Mouse (Mus musculus): Measurements from ENCODE around the gene Nup107. TPM values are rescaled to one million over a fixed set of nuclear protein-coding genes. Genes with fewer than 3 reads are reported as not detected.
"Not testable (repeated sequence)": the region's sequence is repeated elsewhere in the genome, so short reads cannot be mapped to it uniquely, and the experiment has no call there.

The Nup107 gene
- polyA plus RNA-seq, 1 experiment, result 3.6 TPM

DNA sequence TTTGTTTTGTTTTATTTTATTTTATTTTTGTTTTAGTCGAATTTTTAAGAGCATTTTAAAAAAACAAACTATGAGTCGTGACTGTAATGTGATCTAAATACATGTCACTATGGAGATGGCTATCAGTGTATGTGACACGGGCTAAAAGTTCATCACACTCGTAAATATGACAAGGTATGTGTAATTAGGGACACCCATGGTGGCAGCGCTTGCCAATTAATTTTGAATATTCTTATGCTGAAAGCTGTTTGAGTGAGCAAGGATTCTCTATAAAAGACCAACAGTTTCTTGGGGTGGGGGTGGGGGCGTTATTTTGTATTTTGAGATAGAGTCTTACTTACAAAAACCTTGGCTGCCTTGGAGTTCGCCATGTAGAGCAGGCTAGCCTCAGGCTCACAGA, 66.8 kb downstream of the Nup107 start:
- no peaks in the 10 kb centered on the region for H3K4me1 ChIP-seq (ENCODE audit: control insufficient read depth, insufficient read depth, insufficient read length, low read length)
- no peak overlapping the region for H3K4me3 ChIP-seq (ENCODE audit: insufficient read depth, low read depth, low read length)
- no peak overlapping the region for H3K27ac ChIP-seq (replicated peaks; ENCODE audit: low read depth, low read length)

DNA sequence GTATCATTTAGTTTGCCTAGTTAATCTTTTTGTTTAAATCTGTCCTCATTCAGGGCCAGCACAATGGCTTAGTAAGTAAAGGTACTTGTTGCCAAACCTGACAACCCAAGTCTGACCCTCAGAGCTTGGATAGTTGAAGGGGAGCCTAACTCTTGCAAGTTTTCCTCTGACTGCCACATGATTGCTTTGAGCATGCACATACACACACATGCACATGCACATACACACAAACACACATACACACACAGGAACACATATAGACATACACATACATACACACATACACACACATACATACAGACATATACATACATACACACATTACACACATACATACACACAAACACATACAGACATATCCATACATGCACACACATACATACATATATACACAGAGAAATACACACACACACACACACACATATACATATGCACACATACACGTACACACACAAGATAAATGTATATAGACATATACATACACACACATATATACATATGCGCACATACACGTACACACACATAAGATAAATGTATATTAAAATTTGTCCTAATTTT, 67.6 kb downstream of the Nup107 start:
- Histone ChIP-seq H3K27ac (replicated peaks; ENCODE audit: low read depth, low read length) (no peak overlapping the region), H3K4me1 (ENCODE audit: control insufficient read depth, insufficient read depth, insufficient read length, low read length) (no peaks in the 10 kb centered on the region), H3K4me3 (ENCODE audit: insufficient read depth, low read depth, low read length) (no peak overlapping the region)

DNA sequence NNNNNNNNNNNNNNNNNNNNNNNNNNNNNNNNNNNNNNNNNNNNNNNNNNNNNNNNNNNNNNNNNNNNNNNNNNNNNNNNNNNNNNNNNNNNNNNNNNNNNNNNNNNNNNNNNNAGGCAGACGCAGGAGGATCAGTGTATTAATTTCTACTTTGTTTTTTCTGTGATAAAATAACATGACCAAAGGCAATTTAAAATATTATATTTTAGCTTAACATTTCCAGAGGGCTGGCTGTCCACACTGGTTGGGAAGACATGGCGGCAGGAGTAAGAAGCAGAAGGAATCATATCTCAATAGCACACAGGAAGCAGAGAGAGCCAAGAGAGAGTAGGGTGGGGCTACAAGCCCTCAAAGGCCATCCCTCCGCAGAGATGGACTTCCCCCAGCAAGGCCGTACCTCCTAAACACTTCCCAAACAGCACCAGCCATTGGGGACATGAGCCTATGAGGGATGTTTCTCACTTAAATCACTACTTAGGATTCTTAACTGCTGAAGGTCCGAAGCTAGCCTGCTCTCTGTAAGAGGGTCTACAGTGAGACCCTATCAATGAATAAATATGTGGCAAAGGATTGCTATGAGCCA, 68.3 kb downstream of the Nup107 start:
- no peaks in the 10 kb centered on the region for H3K4me1 ChIP-seq (ENCODE audit: control insufficient read depth, insufficient read depth, insufficient read length, low read length)
- no peak overlapping the region for H3K4me3 ChIP-seq (ENCODE audit: insufficient read depth, low read depth, low read length)
- no peak overlapping the region for H3K27ac ChIP-seq (replicated peaks; ENCODE audit: low read depth, low read length)

DNA sequence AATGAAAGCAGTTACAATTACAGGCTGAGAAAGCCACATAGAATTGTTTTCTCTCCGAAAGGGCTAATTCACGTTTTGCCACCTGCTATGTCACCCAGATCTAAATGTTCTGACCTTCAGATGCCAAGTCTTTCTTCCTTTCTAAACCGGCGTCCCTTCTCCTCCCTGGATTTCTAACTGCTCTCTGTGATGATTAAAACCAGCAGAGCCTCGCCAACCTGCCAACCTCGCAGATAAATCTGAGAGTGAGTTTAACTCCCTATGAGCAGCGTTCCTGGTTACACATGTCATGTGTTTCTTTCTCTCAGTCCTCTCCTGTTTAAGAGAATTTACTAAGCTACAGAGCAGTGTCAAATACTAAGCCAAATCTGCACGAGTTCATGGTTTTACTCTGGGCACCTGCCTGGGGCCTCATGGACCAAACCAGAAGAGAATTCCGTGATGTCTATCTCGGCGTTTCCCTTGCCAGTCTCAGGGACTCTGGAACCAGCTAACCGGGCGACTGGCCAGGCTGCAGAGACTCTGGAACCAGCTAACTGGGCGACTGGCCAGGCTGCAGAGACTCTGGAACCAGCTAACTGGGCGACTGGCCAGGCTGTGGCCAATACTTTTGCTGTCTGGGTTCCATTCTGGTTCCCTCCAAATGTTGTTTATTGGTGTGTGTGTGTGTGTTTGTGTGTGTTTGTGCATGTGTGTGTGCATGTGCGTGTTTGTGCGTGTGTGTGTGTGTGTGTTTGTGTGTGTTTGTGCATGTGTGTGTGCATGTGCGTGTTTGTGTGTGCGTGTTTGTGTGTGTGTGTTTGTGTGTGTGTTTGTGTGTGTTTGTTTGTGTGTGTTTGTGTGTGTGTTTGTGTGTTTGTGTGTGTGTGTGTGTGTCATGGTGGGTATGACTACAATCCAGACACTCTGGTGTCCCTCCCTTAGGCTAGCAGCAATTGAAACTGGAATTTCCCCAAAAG, 74.1 kb downstream of the Nup107 start:
- H3K27ac ChIP-seq (replicated peaks; ENCODE audit: low read depth, low read length), result peak overlapping the region; percentile 76
- H3K4me1 ChIP-seq (ENCODE audit: control insufficient read depth, insufficient read depth, insufficient read length, low read length), result 0 out of 2 replicates have a peak, but pooled peaks cover 2% of the 10 kb centered on the region
- H3K4me3 ChIP-seq (ENCODE audit: insufficient read depth, low read depth, low read length), result no peak overlapping the region

DNA sequence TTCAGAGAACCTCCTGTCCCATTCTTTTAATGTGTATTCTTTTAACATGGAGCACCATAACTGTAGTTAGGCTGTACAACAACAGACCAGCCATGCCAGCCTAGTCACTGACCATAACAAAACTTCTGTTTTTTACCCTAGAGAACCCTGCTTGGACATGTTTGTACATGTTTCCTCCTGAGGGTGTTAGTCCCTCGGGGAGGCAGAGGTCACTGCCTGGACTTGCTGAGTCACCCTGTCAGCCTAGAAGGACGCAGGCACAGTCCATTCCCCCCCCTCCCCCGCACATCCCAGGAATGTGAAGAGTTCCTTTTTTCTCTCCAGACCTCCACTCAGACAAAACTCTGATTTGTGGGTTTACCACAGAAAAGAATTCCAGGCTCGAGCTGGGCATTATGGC, 74.9 kb downstream of the Nup107 start:
- Histone ChIP-seq H3K4me1 (ENCODE audit: control insufficient read depth, insufficient read depth, insufficient read length, low read length) (0 out of 2 replicates have a peak, but pooled peaks cover 2% of the 10 kb centered on the region), H3K27ac (replicated peaks; ENCODE audit: low read depth, low read length) (peak overlapping the region; percentile 79), H3K4me3 (ENCODE audit: insufficient read depth, low read depth, low read length) (no peak overlapping the region)

DNA sequence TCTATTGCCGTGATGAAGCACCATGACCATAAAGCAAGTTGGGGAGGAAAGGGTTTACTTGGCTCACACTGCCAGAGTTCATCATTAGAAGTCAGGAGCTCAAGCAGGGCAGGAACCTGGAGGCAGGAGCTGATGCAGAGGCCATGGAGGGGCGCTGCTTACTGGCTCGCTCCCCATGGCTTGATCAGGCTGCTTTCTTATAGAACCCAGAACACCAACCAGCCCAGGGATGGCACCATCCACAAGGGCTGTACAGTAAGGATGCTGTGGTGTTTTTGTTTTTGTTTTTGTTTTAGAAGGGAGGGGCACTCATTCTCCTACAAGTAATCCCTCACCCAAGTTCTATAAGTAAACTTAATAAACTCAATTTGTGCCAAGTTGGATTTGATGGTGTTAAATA, 75.8 kb downstream of the Nup107 start:
- peak overlapping the region; percentile 79 for H3K27ac ChIP-seq (replicated peaks; ENCODE audit: low read depth, low read length)
- H3K4me1 ChIP-seq (ENCODE audit: control insufficient read depth, insufficient read depth, insufficient read length, low read length), result 0 out of 2 replicates have a peak, but pooled peaks cover 2% of the 10 kb centered on the region
- no peak overlapping the region for H3K4me3 ChIP-seq (ENCODE audit: insufficient read depth, low read depth, low read length)

DNA sequence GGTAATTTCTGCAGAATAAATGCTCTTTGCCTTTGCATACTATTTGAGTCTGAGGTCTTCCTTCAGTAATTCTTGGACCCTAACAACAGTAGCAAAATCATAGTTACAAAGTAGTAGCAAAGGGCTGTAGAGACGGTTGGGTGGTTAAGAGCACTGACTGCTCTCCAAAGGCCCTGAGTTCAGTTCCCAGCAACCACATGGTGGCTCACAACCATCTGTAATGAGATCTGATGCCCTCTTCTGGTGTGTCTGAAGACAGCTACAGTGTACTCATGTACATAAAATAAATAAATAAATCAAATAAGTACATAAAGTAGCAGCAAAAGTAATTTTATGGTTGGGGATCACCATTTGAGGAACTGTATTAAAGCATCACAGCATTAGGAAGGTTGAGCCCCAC, 76.9 kb downstream of the Nup107 start:
- H3K4me1 ChIP-seq (ENCODE audit: control insufficient read depth, insufficient read depth, insufficient read length, low read length); H3K4me3 ChIP-seq (ENCODE audit: insufficient read depth, low read depth, low read length); H3K27ac ChIP-seq (replicated peaks; ENCODE audit: low read depth, low read length): not testable (repeated sequence)

DNA sequence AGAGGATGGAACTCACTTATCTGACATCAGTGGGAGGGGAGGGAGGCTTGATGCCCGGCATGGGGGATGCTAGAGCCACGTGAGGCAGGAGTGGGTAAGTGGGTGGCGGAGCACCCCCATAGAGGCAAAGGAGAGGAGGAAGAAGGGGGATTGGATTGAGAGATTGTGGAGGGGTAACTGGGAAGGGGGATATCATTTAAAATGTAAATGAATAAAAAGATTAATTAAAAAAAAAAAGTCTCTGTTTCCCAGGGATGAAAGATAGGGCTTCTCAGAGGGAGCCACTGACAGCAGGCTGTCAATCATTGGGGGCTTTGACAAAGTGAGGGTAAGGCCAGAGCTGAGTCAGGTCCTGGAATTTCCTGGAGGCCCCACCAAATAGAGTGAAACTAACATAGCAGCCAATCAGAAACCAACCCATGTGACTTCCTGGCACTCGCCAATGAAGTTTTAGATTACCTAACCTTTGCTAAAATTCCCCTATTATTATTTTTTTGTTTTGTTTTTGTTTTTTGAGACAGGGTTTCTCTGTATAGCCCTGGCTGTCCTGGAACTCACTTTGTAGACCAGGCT, 77.5 kb downstream of the Nup107 start:
- no peak overlapping the region for H3K27ac ChIP-seq (replicated peaks; ENCODE audit: low read depth, low read length)
- no peak overlapping the region for H3K4me3 ChIP-seq (ENCODE audit: insufficient read depth, low read depth, low read length)
- H3K4me1 ChIP-seq (ENCODE audit: control insufficient read depth, insufficient read depth, insufficient read length, low read length), result 0 out of 2 replicates have a peak, but pooled peaks cover 2% of the 10 kb centered on the region

DNA sequence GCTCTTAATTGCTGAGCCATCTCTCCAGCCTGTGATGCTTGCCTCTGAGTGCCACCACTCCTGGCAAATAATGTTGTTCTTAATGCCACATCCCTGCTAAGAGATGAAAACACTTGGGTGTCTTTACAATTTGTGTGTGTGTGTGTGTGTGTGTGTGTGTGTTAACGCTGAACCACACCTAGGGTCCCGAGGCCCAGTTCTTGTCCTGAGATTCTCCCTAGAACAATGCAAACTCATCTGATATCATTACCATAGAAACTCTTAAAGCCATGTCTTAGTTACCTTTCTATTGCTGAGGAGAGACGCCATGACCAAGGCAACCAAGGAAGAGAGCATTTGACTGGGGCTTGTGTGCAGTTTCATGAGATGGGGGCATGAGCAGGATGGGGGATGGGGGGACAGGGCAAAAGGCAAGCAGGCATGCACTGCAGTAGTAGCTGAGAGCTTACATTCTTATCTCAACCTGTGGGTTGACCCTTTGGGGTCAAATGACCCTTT, 78.4 kb downstream of the Nup107 start:
- H3K27ac ChIP-seq (replicated peaks; ENCODE audit: low read depth, low read length), result no peak overlapping the region
- H3K4me3 ChIP-seq (ENCODE audit: insufficient read depth, low read depth, low read length), result no peak overlapping the region
- H3K4me1 ChIP-seq (ENCODE audit: control insufficient read depth, insufficient read depth, insufficient read length, low read length), result 0 out of 2 replicates have a peak, but pooled peaks cover 2% of the 10 kb centered on the region

DNA sequence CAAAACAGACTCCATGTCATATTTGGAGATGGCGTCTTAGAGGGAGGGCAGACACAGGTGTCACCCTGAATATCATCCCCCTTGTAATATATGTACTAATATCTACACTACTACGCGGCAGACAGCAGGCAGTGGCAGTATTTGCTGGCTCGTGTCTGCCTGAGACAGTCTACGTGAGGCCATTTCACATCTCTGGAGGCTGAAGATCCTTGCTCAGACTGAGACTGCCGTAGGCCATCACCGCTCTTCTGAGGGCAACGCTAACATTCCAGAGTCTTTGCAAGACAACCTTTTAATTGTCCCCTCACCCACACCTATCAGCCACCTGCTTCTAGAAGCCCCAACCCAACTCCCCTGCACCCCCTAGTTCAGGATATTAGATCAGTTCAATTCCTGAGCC, 79.0 kb downstream of the Nup107 start:
- no peak overlapping the region for H3K4me3 ChIP-seq (ENCODE audit: insufficient read depth, low read depth, low read length)
- 0 out of 2 replicates have a peak, but pooled peaks cover 2% of the 10 kb centered on the region for H3K4me1 ChIP-seq (ENCODE audit: control insufficient read depth, insufficient read depth, insufficient read length, low read length)
- H3K27ac ChIP-seq (replicated peaks; ENCODE audit: low read depth, low read length), result no peak overlapping the region

DNA sequence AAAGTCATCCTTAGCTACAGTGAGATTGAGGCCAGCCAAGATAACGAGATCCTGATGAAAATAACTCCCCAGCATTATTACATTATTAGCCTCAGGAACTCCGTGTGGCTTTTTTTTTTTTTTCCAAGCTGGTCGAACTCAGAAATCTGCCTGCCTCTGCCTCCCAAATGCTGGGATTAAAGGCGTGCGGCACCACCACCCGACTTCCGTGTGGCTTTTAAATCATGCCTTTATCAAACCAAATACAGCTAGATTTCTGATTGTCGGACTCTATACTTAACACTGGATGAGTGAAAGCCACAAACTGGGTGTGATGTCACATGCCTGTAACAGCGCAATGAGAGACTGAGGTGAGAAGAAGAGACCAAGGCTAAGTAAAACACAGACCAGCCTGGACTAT, 79.6 kb downstream of the Nup107 start:
- H3K4me1 ChIP-seq (ENCODE audit: control insufficient read depth, insufficient read depth, insufficient read length, low read length), result 0 out of 2 replicates have a peak, but pooled peaks cover 2% of the 10 kb centered on the region
- H3K27ac ChIP-seq (replicated peaks; ENCODE audit: low read depth, low read length), result no peak overlapping the region
- H3K4me3 ChIP-seq (ENCODE audit: insufficient read depth, low read depth, low read length), result no peak overlapping the region

DNA sequence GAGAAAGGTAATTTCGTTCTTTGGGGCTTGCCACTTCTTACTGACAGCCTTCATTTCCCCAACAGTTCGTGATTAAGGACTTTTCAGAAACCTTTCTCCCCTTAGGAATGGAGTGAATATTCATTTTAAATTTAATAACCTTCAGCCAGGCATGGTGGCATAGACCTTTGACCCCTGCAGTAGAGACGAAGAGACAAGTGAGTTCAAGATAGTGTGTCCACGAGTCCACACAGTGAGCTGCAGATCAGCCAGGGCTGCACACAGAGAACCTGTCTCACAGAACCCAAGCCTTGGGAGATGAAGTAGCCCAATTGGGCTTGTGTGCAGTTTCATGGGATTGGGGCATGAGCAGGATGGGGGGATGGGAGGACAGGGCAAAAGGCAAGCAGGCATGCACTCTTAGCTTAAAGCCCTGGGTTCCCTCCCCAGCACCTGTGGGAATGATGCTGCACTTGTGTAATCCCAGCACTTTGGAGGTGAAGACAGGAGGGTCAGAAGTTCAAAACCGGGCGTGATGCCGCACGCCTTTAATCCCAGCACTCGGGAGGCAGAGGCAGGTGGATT, 80.2 kb downstream of the Nup107 start:
- Histone ChIP-seq H3K4me1 (ENCODE audit: control insufficient read depth, insufficient read depth, insufficient read length, low read length) (0 out of 2 replicates have a peak, but pooled peaks cover 2% of the 10 kb centered on the region), H3K27ac (replicated peaks; ENCODE audit: low read depth, low read length) (no peak overlapping the region)

DNA sequence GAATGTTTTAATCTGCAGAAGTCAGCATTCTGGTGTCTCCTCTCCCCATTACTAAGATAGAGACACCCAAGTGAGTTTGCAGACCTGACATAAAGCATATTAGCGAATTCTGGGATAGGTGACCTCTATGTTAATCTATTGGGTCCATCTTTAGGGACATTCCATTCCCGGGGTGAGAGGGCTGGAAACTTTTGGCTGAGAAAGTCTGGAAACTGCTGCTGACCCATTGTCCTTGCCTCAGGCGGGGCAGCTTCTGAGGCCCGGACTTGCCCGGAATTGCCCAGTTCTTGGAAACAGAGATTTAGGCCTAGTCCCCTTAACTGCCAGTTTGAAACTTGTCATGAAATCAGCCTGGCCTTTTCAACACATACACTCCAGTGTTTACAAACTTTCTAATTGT, 81.1 kb downstream of the Nup107 start:
- Histone ChIP-seq H3K4me1 (ENCODE audit: control insufficient read depth, insufficient read depth, insufficient read length, low read length) (0 out of 2 replicates have a peak, but pooled peaks cover 4% of the 10 kb centered on the region), H3K27ac (replicated peaks; ENCODE audit: low read depth, low read length) (0 out of 2 replicates have a peak overlapping the region, but pooled peaks have one; percentile 12), H3K4me3 (ENCODE audit: insufficient read depth, low read depth, low read length) (no peak overlapping the region; the same call in none of the 2 replicates)

More for the DNA sequence above, 80.2 kb downstream of the Nup107 start:
- no peak overlapping the region for H3K4me3 ChIP-seq (ENCODE audit: insufficient read depth, low read depth, low read length)

DNA sequence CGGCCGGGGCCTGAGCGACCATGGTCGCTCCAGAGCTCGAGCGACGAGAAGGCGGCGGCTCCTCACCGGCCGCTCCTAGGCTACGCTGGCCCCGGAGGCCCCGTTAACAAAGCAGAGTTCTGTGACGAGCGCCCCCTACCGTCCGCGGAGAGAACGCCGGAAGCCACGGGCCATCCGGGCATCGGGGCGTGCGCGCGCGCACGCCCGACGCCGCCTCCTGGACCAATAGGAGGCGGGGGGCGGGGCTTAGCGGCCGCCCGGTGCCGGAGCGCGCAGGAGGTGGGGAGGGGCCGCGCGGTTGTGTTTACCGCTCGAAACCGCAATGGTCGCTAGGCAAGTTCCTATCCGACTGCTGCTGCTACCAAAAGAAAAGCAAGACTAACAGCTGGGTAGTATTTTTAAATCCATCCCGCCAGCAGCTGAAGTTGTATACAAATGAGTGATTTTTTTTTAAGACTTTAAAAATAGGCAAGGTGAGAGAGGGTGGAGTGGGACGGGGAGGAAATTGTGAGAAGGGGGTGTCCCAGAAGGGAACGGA, 81.8 kb downstream of the Nup107 start, which contains the start of gene Mdm2:
Mdm2 (minus strand) TSS at position 155 of the 538 bp plus-strand sequence.
- Histone ChIP-seq H3K4me3 (ENCODE audit: insufficient read depth, low read depth, low read length) (peak within 1 kb of the TSS; percentile 93), H3K27ac (replicated peaks; ENCODE audit: low read depth, low read length) (peak within 1 kb of the TSS; percentile 93), H3K4me1 (ENCODE audit: control insufficient read depth, insufficient read depth, insufficient read length, low read length) (0 out of 2 replicates have a peak, but pooled peaks cover 4% of the 10 kb centered on the region)
